Mouse (Mus musculus) heart, adult 2 months (tissue): ENCODE data around the gene Tmem131l. TPM values are rescaled to one million over a fixed set of nuclear protein-coding genes. Genes with fewer than 3 reads are reported as not detected.

Experiments used
- DNase-seq, 2 experiments: peaks; one replicate each; pipeline ENCODE4 v3.0.0; 2021
- H3K27ac ChIP-seq: fragments of 200-600 bp; 2 replicates; pipeline ENCODE4 v1.8.1; 2022
- H3K27me3 ChIP-seq: fragments of 200-500 bp; 2 replicates; pipeline ENCODE4 v1.6.1; 2012; ENCODE audit warnings: mild to moderate bottlenecking, low read length, inconsistent platforms, mixed read lengths; ENCODE audit not compliant: control insufficient read depth, insufficient read depth
- H3K36me3 ChIP-seq: fragments of 200-500 bp; 2 replicates; pipeline ENCODE4 v1.6.1; 2012; ENCODE audit warnings: low read length, inconsistent platforms; ENCODE audit not compliant: control insufficient read depth, insufficient read depth
- H3K4me1 ChIP-seq: fragments of 200-500 bp; 2 replicates; pipeline ENCODE4 v1.6.1; 2011; ENCODE audit warnings: low read length; ENCODE audit not compliant: control insufficient read depth, insufficient read depth
- H3K4me3 ChIP-seq: fragments of 200-600 bp; 2 replicates; pipeline ENCODE4 v1.8.1; 2022
- H3K79me2 ChIP-seq: fragments of 200-500 bp; replicated peaks from 2 replicates; pipeline ENCODE4 v1.6.1; 2012; ENCODE audit warnings: mild to moderate bottlenecking, inconsistent platforms, low read length, moderate library complexity, mixed read lengths; ENCODE audit not compliant: control insufficient read depth, insufficient read depth
- H3K9ac ChIP-seq: fragments of 200-500 bp; 2 replicates; pipeline ENCODE4 v1.6.1; 2012; ENCODE audit warnings: low read depth, mild to moderate bottlenecking, control low read depth, inconsistent platforms, low read length, mixed read lengths
- CTCF ChIP-seq: fragments of 200-600 bp; IDR thresholded peaks from 2 replicates; pipeline ENCODE4 v1.8.1; 2022; ENCODE audit warnings: antibody characterized with exemption, mild to moderate bottlenecking, moderate library complexity
- EP300 ChIP-seq: fragments of 200-500 bp; IDR thresholded peaks from 2 replicates; pipeline ENCODE4 v1.6.1; 2011; ENCODE audit warnings: low read depth, low read length, control low read depth; ENCODE audit not compliant: insufficient read depth
- POLR2A ChIP-seq: fragments of 200-500 bp; IDR thresholded peaks from 2 replicates; pipeline ENCODE4 v1.6.1; 2011; ENCODE audit warnings: mild to moderate bottlenecking, low read depth, low read length, control low read depth; ENCODE audit not compliant: insufficient read depth
- WGBS: fragments of 180-500 bp; shearing (Covaris S2); methylation state at CpG from one replicate; pipeline ENCODE4 v1.1.7; 2018; 5-methylcytosine and 5-hydroxymethylcytosine counted together
- intact Hi-C: fragments of 180-260 bp; cut with DNase I; formaldehyde crosslinking; loops from one replicate; pipeline ENCODE4 v1.15.1; 2025
- polyA plus RNA-seq: library from polyadenylated mRNA; depleted of rRNA; stranded (reverse); fragments of >200 nt; gene quantifications from 2 replicates; pipeline ENCODE4 v1.2.3, GENCODE M21; 2012
- total RNA-seq, 2 experiments: library from RNA; stranded (reverse); gene quantifications; 2 replicates each; pipeline ENCODE4 v1.2.3; 2021

Gene Tmem131l
- total and polyA plus RNA-seq, 3 experiments: 17.3 to 23.4 (median 22.0) TPM

DNA sequence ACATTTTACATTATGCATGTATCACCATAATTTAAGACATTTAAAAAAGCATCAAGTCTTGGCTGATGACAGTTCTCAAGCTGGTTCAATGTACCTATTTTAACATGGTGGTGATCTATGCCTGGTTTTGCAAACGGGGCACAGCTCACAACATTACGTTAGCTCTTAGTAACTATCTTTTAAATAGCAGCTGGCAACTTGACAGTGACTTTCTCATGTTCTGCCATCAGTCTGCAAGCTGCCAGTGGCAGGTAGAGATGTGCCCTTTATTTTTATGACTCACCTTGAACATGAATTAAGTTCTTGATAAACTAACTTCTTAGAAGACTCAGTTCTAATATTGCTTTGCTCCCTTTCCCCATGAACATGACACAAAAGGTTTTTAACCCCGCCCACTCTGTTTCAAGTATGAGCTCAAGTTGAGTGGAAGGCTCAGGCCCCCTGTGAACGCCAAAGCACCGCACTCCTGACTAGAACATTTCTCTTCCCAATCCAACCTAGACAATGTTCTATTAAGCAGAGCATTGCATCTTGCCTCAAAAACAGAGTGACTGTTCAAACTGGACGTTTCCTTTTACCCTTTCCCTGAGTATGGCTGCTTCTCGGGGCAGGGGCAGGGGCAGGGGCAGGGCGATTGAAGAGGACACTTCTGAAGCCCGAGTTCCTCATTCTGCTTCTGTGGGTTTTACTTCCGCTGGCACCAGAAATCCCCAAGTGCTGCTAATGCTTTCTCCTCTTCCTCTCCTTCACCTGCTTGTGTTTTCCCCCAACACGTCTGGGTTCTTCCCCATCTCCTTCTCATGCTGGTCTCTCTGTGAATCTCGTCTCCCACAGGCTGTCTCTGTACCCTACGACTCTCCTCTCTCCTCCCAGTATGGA, 29.1 kb upstream of the Tmem131l start:
- H3K27ac ChIP-seq: no peak overlapping the region
- no peaks in the 10 kb centered on the region for H3K79me2 ChIP-seq
- H3K4me1 ChIP-seq: 0 out of 2 replicates have a peak, but pooled peaks cover 1% of the 10 kb centered on the region
- 78% methylated on average over 13 of the region's 13 CpGs for WGBS
- H3K4me3 ChIP-seq: no peak overlapping the region
- H3K27me3 ChIP-seq: no peaks in the 10 kb centered on the region
- intact Hi-C loops: no loop called here
- no peaks in the 10 kb centered on the region for H3K36me3 ChIP-seq
- no peak overlapping the region for H3K9ac ChIP-seq
- peak in 1 of 2 experiments; percentile 53 for DNase-seq
- TF ChIP-seq POLR2A: no peak
- TF ChIP-seq CTCF: no peak
- no peak for TF ChIP-seq EP300

DNA sequence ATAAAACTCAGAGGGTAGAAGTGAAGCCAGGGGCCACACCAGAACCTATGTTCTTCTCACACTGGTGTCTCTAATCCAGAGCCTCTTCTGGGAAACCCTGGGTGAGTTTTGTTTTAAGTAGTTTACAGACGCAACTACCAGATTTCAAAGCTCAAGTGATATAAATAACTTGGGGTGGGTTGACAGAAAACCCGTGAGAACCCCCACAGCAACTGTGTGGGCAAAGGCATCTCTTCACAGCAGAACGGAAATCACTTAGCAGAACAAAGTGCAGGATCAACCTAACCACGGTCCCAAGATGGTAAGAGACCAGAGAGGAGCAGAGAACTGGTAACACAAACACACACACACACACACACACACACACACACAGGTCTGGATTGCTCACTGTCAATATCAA, 25.9 kb upstream of the Tmem131l start:
- Histone ChIP-seq H3K27ac (no peak overlapping the region), H3K36me3 (no peaks in the 10 kb centered on the region), H3K9ac (no peak overlapping the region), H3K27me3 (no peaks in the 10 kb centered on the region), H3K4me1 (peaks cover 9% of the 10 kb centered on the region), H3K79me2 (no peaks in the 10 kb centered on the region), H3K4me3 (no peak overlapping the region)
- 77% methylated on average over 4 of the region's 4 CpGs for WGBS
- intact Hi-C loops: no loop called here
- no peak for DNase-seq
- TF ChIP-seq POLR2A (no peak), EP300 (no peak), CTCF (no peak)

DNA sequence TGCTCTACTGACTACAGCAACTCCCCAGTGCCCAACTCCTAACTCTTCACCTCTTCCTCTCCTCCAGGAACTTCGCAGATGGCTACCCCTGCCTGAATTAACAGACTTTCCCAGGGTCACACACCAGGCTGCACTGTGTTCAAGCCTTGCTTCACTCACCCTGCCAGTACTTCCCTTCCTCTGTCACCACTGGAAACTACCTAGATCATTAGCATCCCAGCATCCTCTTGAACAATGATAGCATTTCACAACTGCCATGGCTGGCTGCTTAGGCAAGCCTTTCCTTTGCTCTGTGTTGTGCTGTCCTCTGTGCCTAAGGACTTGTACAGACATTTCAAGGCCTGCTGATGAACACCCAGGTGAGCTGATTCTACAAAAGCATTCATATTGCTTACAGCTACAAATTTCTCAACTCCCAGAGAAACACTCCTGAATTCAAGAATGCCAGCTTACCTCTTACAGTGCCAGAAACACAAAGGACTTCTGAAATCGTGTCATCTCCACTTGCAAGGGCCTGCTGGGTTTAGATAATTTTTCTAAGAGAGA, 23.5 kb upstream of the Tmem131l start:
- WGBS: 84% methylated on average over 2 of the region's 2 CpGs
- H3K9ac ChIP-seq: no peak overlapping the region
- H3K27me3 ChIP-seq: no peaks in the 10 kb centered on the region
- peaks cover 9% of the 10 kb centered on the region for H3K4me1 ChIP-seq
- no peaks in the 10 kb centered on the region for H3K79me2 ChIP-seq
- intact Hi-C loops: no loop called here
- H3K36me3 ChIP-seq: peaks cover 7% of the 10 kb centered on the region; the same call in 1 of the 2 replicates
- H3K27ac ChIP-seq: no peak overlapping the region
- no peak for DNase-seq
- H3K4me3 ChIP-seq: no peak overlapping the region
- TF ChIP-seq EP300: no peak

- Histone ChIP-seq H3K79me2 (no peaks in the 10 kb centered on the region), H3K27ac (peak overlapping the region; percentile 70), H3K27me3 (no peaks in the 10 kb centered on the region), H3K9ac (no peak overlapping the region), H3K36me3 (peaks cover 7% of the 10 kb centered on the region; the same call in 1 of the 2 replicates), H3K4me3 (peak overlapping the region; percentile 16; the same call in 1 of the 2 replicates), H3K4me1 (peaks cover 9% of the 10 kb centered on the region)
- 39% methylated on average over 13 of the region's 13 CpGs for WGBS
- peak; percentile 25 to 30 for DNase-seq
- TF ChIP-seq POLR2A (no peak), CTCF (no peak), EP300 (no peak)
- intact Hi-C loops: no loop called here
Measured at GRCm38 (mm10) chr3:84061523-84062453, 21.8 kb upstream of the Tmem131l start.

DNA sequence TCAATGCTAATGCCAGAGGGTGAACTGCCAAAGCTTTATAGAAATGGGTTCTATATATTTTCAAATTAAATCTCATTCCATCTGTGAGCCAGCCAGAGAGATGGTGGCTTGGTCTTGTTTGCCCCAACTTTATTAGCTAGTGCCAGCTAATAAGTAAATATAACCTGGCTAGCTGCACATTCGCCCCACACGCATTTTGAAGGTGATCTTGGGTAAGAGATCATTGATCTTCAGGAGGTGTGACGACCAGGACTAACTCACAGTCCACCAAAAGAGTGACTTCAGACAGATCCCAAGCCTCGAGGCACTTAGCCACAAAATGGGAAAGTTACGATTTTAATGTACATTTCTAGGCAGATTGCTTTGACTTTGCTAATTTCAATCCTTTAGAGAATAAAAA, 21.0 kb upstream of the Tmem131l start:
- intact Hi-C loops: no loop called here
- H3K79me2 ChIP-seq: no peaks in the 10 kb centered on the region
- no peak overlapping the region for H3K9ac ChIP-seq
- no peak overlapping the region for H3K4me3 ChIP-seq
- peaks cover 7% of the 10 kb centered on the region; the same call in 1 of the 2 replicates for H3K36me3 ChIP-seq
- H3K27me3 ChIP-seq: no peaks in the 10 kb centered on the region
- no peak overlapping the region; the same call in 1 of the 2 replicates for H3K27ac ChIP-seq
- no peak for DNase-seq
- WGBS: 90% methylated on average over 5 of the region's 5 CpGs
- peaks cover 9% of the 10 kb centered on the region for H3K4me1 ChIP-seq
- TF ChIP-seq CTCF (no peak), POLR2A (no peak)
